Mouse (Mus musculus): ENCODE results near the gene Epor. TPM values are rescaled to one million over a fixed set of nuclear protein-coding genes. Genes with fewer than 3 reads are reported as not detected.

Epor gene
- polyA plus RNA-seq, 1 experiment: 1.1 TPM

DNA sequence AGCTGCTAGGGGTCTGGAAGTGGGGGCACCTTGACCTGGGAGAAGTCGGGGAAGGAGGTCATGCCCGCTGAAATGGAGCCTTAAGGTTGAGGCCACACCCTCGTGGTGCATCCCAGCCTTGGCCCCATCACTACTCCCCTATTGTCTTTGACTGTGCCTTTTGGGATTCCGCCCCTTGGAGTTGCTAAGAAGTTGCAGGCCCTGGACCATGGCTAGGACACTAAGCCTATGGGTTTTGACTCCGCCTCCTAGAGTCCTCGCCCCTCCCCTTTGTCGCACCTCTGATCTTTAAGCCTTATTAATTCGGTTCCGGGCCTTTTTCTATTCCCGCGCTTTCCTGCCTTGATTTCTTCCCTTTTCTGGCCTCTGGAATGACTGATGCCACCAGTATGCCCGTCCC, 19.7 kb downstream of the Epor start:
- no peak overlapping the region for H3K27ac ChIP-seq (ENCODE audit: insufficient read depth, low read depth, low read length)
- TF ChIP-seq CTCF (IDR thresholded peaks at IDR 0.05; ENCODE audit: low read depth, low read length) (no peak), POLR2A (IDR thresholded peaks at IDR 0.05; ENCODE audit: borderline replicate concordance, low read depth, low read length) (no peak)
- H3K4me1 ChIP-seq (ENCODE audit: control insufficient read depth, insufficient read depth, low read length): no peaks in the 10 kb centered on the region
- no peak overlapping the region for H3K4me3 ChIP-seq (ENCODE audit: insufficient read depth, low read length)

DNA sequence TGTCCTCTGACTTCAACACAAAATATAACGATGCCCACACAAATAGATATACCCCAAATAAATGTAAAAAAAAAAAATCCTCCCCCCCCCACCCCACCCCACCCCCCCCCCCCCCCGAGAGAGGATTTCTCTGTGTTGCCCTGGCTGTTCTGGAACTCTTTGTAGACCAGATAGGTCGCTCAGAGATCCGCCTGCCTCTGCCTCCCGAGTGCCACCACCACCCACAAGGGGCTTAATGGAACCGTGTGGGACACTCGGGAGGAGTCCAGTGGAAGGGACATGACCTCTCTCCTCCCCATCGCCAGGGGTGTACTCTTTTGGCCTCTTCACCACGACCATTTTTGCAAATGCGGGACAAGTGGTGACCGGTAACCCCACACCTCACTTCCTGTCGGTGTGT, 20.3 kb downstream of the Epor start:
- H3K27ac ChIP-seq (ENCODE audit: insufficient read depth, low read depth, low read length): no peak overlapping the region
- TF ChIP-seq CTCF (IDR thresholded peaks at IDR 0.05; ENCODE audit: low read depth, low read length) (no peak), POLR2A (IDR thresholded peaks at IDR 0.05; ENCODE audit: borderline replicate concordance, low read depth, low read length) (no peak)

DNA sequence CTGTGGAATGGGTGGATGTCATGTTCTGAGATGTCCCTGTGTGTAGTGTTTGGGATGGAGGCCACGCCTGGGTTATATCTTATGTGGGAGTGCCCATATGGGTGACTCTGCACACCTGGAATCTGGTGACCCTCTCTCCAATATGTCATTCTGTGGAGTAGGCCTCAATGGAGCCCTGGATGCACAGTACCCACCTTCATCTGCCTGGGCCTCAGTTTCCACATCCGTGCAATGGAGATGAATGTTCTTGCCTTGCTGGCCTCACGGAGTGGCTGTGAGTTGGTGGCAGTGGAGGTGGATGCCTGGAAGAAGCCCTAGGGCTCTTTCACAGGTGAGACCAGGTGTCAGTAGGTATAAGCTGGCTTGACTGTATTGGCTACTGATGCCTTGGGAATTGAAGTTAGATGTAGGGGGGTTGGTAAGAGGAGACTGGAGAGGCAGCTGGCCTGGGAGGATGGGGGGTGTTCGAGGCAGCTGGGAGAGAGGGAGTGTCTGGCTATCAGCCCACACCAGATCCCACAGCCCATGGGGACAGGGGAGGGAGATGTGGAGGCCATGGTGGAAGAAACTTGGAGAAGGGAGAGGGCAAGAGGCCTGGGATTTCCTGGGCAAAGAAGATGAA, 25.0 kb downstream of the Epor start:
- H3K4me3 ChIP-seq (ENCODE audit: insufficient read depth, low read length): no peak overlapping the region

More for the DNA sequence above, 20.3 kb downstream of the Epor start:
- H3K4me1 ChIP-seq (ENCODE audit: control insufficient read depth, insufficient read depth, low read length): no peaks in the 10 kb centered on the region
- no peak overlapping the region for H3K4me3 ChIP-seq (ENCODE audit: insufficient read depth, low read length)

DNA sequence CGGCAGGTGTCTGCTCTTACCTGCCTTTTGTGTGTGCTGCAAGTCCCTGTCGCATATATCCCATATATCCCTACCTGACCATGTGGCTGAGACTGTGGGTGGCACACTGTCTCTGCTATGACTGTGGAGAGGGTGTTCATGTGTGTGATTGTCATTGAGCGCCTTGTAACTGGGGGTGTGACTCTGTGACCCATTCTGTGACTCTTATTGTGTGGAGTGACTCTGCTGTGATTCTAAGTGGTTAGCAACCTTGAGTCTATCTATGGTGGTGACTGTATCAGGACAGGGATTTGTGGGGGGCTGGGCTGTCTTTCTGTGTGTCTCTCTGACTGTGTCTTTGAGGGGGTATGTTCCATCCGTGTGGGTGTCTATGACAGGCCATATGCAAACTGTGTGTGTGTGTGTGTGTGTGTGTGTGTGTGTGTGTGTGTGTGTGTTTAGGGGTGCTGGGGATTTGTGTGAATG, 25.6 kb downstream of the Epor start:
- Histone ChIP-seq H3K4me1 (ENCODE audit: control insufficient read depth, insufficient read depth, low read length) (0 out of 2 replicates have a peak, but pooled peaks cover 3% of the 10 kb centered on the region), H3K27ac (ENCODE audit: insufficient read depth, low read depth, low read length) (no peak overlapping the region)
- TF ChIP-seq POLR2A (IDR thresholded peaks at IDR 0.05; ENCODE audit: borderline replicate concordance, low read depth, low read length) (no peak), CTCF (IDR thresholded peaks at IDR 0.05; ENCODE audit: low read depth, low read length) (no peak)

More for the DNA sequence above, 25.0 kb downstream of the Epor start:
- TF ChIP-seq POLR2A (IDR thresholded peaks at IDR 0.05; ENCODE audit: borderline replicate concordance, low read depth, low read length) (no peak), CTCF (IDR thresholded peaks at IDR 0.05; ENCODE audit: low read depth, low read length) (no peak)
- Histone ChIP-seq H3K27ac (ENCODE audit: insufficient read depth, low read depth, low read length) (no peak overlapping the region), H3K4me1 (ENCODE audit: control insufficient read depth, insufficient read depth, low read length) (0 out of 2 replicates have a peak, but pooled peaks cover 3% of the 10 kb centered on the region)

DNA sequence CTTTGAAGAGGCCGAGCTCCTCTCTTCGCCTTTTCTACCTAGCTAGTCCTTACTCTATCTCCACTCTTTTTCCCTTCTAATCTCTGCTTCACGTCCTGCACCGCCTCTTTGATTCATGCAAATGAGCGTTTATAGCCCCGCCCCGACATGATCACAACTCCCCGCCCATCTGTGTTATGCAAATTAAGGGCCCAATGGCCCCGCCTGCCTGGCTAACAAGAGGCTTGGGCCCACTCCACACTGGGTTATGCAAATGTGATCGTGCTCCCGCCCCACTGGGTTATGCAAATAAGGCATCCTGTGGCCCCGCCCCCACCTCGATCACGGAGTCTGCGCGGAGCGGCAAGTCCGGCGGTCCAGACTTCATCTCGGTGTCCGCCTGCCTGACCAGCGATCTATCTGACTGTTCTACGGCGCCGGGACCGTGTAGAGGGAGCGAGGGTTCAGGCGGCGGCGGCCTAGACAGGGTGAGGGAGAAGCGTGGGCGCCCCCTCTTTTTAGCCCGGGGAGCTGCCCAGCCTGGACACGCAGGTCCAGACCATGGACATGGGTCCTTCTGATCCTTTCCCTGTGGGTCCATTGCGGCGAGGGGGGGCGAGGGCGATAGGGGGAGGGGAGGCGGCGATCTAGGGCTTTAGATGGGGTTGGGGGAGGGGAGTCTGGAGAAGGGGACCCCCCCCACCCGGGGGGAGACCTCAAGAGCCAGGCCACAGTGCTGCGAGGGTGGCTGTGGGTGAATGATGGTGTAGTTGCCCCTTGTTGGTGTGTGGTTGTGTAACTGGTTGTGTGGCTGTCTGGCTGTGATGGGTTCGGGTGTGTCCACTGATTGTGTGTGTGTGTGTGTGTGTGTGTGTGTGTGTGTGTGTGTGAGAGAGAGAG, 26.4 kb downstream of the Epor start, which contains the start of gene Plppr2:
Plppr2 (plus strand) TSS at position 342 of the 879 bp plus-strand sequence.
- 0 out of 2 replicates have a peak, but pooled peaks cover 3% of the 10 kb centered on the region for H3K4me1 ChIP-seq (ENCODE audit: control insufficient read depth, insufficient read depth, low read length)
- no peak within 1 kb of the TSS for H3K27ac ChIP-seq (ENCODE audit: insufficient read depth, low read depth, low read length)
- TF ChIP-seq POLR2A (IDR thresholded peaks at IDR 0.05; ENCODE audit: borderline replicate concordance, low read depth, low read length) (no peak), CTCF (IDR thresholded peaks at IDR 0.05; ENCODE audit: low read depth, low read length) (no peak)
- H3K4me3 ChIP-seq (ENCODE audit: insufficient read depth, low read length): peak within 1 kb of the TSS; percentile 64

More for the DNA sequence above, 25.6 kb downstream of the Epor start:
- no peak overlapping the region for H3K4me3 ChIP-seq (ENCODE audit: insufficient read depth, low read length)

DNA sequence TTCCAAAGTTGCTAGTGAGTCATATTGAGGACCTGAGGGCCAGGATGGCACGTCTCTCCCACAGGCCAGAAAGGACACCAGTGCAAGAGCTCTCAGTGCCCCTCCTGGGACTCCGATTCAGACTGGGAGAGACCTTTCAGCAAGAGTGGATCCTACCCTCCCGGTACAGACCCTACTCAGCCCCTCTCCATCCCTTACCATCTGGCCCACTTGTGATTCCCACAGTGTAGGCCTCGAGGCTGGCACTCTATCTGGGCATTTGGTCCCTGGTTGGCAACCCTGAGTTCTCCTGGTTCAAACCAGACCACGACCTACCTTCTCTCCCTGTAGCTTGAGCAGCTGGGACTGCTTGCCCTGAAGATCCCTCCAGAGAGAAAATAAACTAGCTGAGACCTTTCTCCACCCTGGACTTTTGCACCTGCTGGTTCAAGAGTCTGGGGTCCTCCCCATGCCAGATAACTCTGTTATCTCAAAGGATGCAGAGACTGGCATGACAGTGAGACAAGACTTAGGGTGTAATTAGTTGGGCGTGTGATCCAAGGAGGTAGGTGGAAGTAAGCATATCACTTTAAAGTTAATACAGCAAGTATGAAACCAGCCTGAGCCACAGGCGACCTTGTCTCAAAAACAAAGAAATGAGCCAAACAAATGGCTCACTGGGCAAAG, 27.7 kb downstream of the Epor start:
- Histone ChIP-seq H3K4me1 (ENCODE audit: control insufficient read depth, insufficient read depth, low read length) (0 out of 2 replicates have a peak, but pooled peaks cover 3% of the 10 kb centered on the region), H3K4me3 (ENCODE audit: insufficient read depth, low read length) (no peak overlapping the region), H3K27ac (ENCODE audit: insufficient read depth, low read depth, low read length) (no peak overlapping the region)
- TF ChIP-seq POLR2A (IDR thresholded peaks at IDR 0.05; ENCODE audit: borderline replicate concordance, low read depth, low read length) (no peak), CTCF (IDR thresholded peaks at IDR 0.05; ENCODE audit: low read depth, low read length) (no peak)

DNA sequence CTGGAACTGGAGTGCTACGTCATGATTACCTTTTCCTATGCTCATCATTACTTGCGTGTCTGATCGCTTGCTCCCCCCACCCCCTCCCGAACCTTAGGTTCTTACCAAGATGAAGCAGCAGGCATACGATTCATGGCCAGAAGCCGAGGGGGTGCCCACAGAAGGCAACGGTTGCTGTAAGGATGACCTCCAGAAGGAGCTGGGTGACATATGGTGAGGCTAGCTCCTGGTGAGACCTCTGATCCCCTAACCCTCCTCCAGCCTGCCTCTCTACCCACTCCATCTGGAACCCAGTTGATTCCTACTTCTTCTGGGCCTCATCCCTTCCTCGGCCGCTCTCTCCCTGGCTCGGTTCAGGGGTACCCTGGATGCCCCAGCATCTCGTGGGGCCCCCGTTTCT, 29.3 kb downstream of the Epor start:
- TF ChIP-seq CTCF (IDR thresholded peaks at IDR 0.05; ENCODE audit: low read depth, low read length) (no peak), POLR2A (IDR thresholded peaks at IDR 0.05; ENCODE audit: borderline replicate concordance, low read depth, low read length) (no peak)
- Histone ChIP-seq H3K27ac (ENCODE audit: insufficient read depth, low read depth, low read length) (no peak overlapping the region), H3K4me1 (ENCODE audit: control insufficient read depth, insufficient read depth, low read length) (0 out of 2 replicates have a peak, but pooled peaks cover 3% of the 10 kb centered on the region), H3K4me3 (ENCODE audit: insufficient read depth, low read length) (no peak overlapping the region)

DNA sequence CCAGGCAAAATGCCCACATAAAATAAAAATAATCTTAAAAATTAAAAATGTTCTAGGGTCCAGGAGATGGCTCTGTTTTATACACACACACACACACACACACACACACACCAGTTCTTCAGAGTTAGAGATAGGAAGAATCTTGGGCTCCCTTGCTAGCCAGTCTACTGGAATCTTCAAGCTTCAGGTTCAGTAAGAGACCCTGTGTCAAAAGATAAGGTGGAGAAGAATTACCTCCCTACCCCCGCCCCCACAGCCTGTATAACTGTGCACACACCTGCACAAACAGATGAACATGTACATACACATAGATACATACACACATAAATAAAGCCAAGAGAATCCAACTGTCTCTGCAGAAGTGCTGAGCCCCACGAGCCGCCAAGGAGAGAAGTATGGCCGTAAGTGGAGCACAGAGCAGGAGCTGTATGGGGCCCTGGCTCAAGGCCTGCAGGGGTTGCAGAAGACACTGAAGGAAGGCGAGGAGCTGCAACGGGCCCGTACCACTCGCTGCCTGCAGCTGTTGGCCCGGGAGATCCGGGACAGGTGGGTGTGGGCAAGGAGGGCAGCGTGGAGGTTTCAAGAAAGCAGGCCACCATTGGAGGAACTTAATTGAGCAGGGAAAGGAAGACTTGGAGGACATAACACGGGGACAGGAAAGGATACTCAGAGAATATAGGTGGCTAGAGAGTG, 30.7 kb downstream of the Epor start:
- no peak overlapping the region for H3K27ac ChIP-seq (ENCODE audit: insufficient read depth, low read depth, low read length)
- no peak overlapping the region for H3K4me3 ChIP-seq (ENCODE audit: insufficient read depth, low read length)
- 0 out of 2 replicates have a peak, but pooled peaks cover 3% of the 10 kb centered on the region for H3K4me1 ChIP-seq (ENCODE audit: control insufficient read depth, insufficient read depth, low read length)
- TF ChIP-seq POLR2A (IDR thresholded peaks at IDR 0.05; ENCODE audit: borderline replicate concordance, low read depth, low read length): no peak
- no peak for TF ChIP-seq CTCF (IDR thresholded peaks at IDR 0.05; ENCODE audit: low read depth, low read length)

DNA sequence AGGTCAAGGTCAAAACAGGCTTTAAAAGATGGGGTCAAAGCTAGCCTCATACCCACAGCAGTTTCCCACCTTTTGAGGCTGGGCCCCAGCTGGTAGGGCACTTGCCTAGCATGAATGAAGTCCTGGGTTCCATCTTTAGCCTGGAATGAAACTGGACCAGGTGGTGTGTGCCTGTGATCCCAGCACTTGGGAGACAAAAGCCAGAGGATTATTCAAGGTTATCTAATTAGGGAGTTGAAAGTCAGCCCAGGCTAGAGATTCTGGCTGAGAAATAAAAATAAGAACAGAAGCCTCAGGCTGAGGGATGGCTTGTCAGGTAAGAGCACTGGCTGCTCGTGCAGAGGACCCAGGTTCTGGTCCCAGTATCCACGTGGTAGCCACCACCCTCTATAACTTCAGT, 31.3 kb downstream of the Epor start:
- no peak overlapping the region for H3K4me3 ChIP-seq (ENCODE audit: insufficient read depth, low read length)
- TF ChIP-seq CTCF (IDR thresholded peaks at IDR 0.05; ENCODE audit: low read depth, low read length): no peak
- TF ChIP-seq POLR2A (IDR thresholded peaks at IDR 0.05; ENCODE audit: borderline replicate concordance, low read depth, low read length): no peak
- 0 out of 2 replicates have a peak, but pooled peaks cover 3% of the 10 kb centered on the region for H3K4me1 ChIP-seq (ENCODE audit: control insufficient read depth, insufficient read depth, low read length)
- H3K27ac ChIP-seq (ENCODE audit: insufficient read depth, low read depth, low read length): no peak overlapping the region

All from bone marrow macrophage, adult 2 months (primary cell).